Mouse (Mus musculus): ENCODE results near the gene Phlpp2. TPM values are rescaled to one million over a fixed set of nuclear protein-coding genes. Genes with fewer than 3 reads are reported as not detected.

Phlpp2 gene
- polyA plus RNA-seq, 1 experiment from 2014 or later: 3.2 TPM

DNA sequence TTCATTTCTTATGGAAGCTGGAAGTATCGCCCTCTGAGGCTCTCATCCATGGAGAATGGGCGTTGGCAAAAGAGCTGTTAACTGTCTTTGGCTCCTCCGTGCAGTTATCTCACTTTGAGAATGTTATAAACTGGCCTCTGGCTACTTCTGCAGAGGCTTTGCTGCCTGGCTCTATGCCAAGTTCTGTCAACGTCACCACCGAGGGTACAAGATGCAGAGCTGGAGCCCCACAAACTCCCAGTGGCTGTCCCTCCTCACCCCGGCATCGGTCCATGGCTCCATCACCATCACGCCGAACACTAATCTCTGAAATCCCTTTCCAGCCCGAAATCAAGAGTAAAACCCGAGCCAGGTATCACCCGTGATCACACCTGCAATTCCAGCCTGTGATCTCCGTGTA, 95.1 kb downstream of the Phlpp2 start:
- Histone ChIP-seq H3K9ac (no peak overlapping the region), H3K9me3 (replicated peaks) (no peaks in the 10 kb centered on the region), H3K4me2 (no peak overlapping the region), H3K27ac (replicated peaks) (no peak overlapping the region), H3K27me3 (peaks cover 66% of the 10 kb centered on the region), H3K4me1 (replicated peaks) (peaks cover 7% of the 10 kb centered on the region), H3K36me3 (replicated peaks) (no peaks in the 10 kb centered on the region), H3K4me3 (replicated peaks) (no peak overlapping the region)
- 59% methylated on average over 13 of the region's 13 CpGs for WGBS (ENCODE audit: insufficient replicate concordance)
- ATAC-seq (ENCODE audit: insufficient read depth): no peak

DNA sequence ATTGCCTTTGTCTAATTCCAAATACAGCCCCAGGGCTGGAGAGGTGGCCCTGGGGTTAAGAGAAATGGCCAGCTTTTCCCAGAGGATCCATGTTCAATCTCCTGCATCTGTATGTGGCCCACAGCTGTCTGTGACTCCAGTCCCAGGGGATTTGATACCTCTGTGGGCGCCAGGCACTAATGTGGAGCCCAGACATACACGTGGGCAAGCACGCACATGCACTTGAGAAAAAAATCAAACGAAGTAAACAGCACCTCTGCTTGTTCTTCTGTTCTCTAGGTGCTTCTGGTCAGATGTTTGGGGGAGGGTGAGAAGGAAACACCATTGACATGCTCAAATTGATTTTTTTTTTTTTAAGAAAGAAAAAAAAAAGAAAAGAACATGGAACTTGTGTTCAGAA, 95.8 kb downstream of the Phlpp2 start:
- WGBS (ENCODE audit: insufficient replicate concordance): 51% methylated on average over 4 of the region's 4 CpGs
- Histone ChIP-seq H3K9me3 (replicated peaks) (no peaks in the 10 kb centered on the region), H3K9ac (no peak overlapping the region), H3K4me2 (no peak overlapping the region), H3K27ac (replicated peaks) (no peak overlapping the region), H3K36me3 (replicated peaks) (no peaks in the 10 kb centered on the region), H3K4me1 (replicated peaks) (peaks cover 7% of the 10 kb centered on the region), H3K27me3 (peaks cover 67% of the 10 kb centered on the region), H3K4me3 (replicated peaks) (no peak overlapping the region)
- no peak for ATAC-seq (ENCODE audit: insufficient read depth)

DNA sequence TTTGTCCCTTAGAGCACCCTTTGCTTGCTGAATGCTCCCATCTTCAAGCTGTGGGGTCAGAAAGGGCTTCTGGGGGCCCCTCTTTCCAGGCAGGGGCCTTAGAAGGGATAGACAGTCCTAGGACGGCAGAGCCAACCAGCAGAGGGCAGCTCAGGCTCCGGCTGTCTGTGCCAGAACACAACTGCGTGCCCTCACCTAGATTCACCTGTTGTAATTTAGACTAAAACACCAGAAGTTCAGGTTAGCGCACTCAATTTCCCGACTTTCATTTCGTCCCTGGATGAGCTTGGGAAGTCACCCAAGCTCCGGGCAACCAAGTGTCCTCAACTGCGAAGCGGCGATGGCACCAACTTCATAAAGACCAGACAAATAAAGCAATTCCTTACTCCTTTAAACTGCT, 100.5 kb downstream of the Phlpp2 start:
- H3K4me2 ChIP-seq: no peak overlapping the region
- no peak for ATAC-seq (ENCODE audit: insufficient read depth)
- no peaks in the 10 kb centered on the region for H3K9me3 ChIP-seq (replicated peaks)
- H3K9ac ChIP-seq: no peak overlapping the region
- no peaks in the 10 kb centered on the region for H3K36me3 ChIP-seq (replicated peaks)
- H3K27ac ChIP-seq (replicated peaks): no peak overlapping the region
- WGBS (ENCODE audit: insufficient replicate concordance): 48% methylated on average over 10 of the region's 10 CpGs
- peaks cover 34% of the 10 kb centered on the region for H3K27me3 ChIP-seq
- no peak overlapping the region for H3K4me3 ChIP-seq (replicated peaks)
- no peaks in the 10 kb centered on the region for H3K4me1 ChIP-seq (replicated peaks)

DNA sequence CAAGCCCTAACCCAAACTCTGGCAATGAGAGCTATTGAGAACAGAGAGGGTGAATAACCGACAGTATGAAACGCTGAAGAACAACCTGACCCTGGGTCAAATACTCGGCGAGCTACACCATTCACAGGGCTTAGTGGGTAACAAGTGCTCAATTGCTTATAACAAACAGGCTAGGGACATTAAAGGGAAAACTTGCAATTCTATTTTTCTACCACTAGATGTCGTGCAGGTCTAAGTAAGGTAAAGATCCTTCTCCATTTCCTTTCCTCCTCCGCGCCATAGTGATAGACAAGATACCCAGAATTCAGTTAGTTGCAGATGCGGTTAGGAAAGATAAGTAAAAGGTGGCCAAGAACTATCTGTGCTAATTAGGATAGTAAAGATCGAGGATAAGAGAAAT, 102.0 kb downstream of the Phlpp2 start:
- H3K27ac ChIP-seq (replicated peaks): no peak overlapping the region
- no peak for ATAC-seq (ENCODE audit: insufficient read depth)

DNA sequence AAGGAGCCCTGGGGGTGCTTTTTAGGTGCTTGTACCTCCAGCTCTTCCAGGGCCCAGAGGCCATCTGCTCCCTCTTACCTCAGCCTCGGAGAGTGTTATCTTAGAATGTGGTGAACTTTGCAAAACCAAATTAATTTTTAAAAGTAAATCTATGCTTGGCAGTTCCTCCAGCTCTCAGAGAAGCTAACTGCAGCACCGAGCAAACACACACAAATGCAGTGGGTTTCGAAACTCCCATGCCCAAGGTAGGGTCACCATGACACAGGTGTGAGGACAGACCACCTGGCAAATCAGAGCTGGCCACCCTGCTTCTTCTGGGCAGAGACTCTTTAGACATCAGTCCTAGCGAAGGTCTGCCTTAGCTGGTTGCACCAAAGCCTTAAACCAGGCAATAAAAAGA, 104.6 kb downstream of the Phlpp2 start:
- no peak overlapping the region for H3K4me2 ChIP-seq
- peaks cover 22% of the 10 kb centered on the region for H3K27me3 ChIP-seq
- no peaks in the 10 kb centered on the region for H3K36me3 ChIP-seq (replicated peaks)
- 47% methylated on average over 4 of the region's 4 CpGs for WGBS (ENCODE audit: insufficient replicate concordance)
- no peaks in the 10 kb centered on the region for H3K4me1 ChIP-seq (replicated peaks)
- H3K9ac ChIP-seq: no peak overlapping the region
- no peak overlapping the region for H3K27ac ChIP-seq (replicated peaks)
- H3K9me3 ChIP-seq (replicated peaks): no peaks in the 10 kb centered on the region
- no peak for ATAC-seq (ENCODE audit: insufficient read depth)
- H3K4me3 ChIP-seq (replicated peaks): no peak overlapping the region

More for the DNA sequence above, 102.0 kb downstream of the Phlpp2 start:
- no peak overlapping the region for H3K9ac ChIP-seq
- no peaks in the 10 kb centered on the region for H3K9me3 ChIP-seq (replicated peaks)
- H3K4me1 ChIP-seq (replicated peaks): no peaks in the 10 kb centered on the region
- WGBS (ENCODE audit: insufficient replicate concordance): 3% methylated on average over 9 of the region's 9 CpGs
- no peak overlapping the region for H3K4me2 ChIP-seq
- no peaks in the 10 kb centered on the region for H3K36me3 ChIP-seq (replicated peaks)
- peaks cover 23% of the 10 kb centered on the region for H3K27me3 ChIP-seq
- H3K4me3 ChIP-seq (replicated peaks): no peak overlapping the region

DNA sequence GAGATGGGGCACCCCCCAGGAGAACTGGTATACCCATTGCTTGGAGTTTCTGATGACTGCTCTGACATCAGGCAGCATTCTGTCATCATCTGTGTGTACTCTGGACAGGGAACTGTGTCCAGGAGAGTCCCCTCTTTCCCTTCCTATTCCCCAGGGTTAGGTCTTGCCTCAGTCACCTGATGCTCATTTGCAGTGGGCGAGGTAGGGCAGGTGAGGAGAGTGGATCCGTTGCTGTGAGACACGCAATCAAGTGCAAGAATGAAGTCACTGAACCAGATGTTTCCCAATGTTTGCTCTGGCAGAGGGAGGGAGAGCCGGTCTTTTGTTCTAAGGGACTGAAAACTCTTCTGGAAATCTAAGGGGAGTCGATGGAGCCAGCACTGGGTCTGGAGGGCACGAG, 111.0 kb downstream of the Phlpp2 start:
- H3K4me1 ChIP-seq (replicated peaks): no peaks in the 10 kb centered on the region
- no peaks in the 10 kb centered on the region for H3K27me3 ChIP-seq
- no peaks in the 10 kb centered on the region for H3K9me3 ChIP-seq (replicated peaks)
- WGBS (ENCODE audit: insufficient replicate concordance): 53% methylated on average over 6 of the region's 6 CpGs
- no peak for ATAC-seq (ENCODE audit: insufficient read depth)
- H3K4me3 ChIP-seq (replicated peaks): no peak overlapping the region
- no peak overlapping the region for H3K9ac ChIP-seq
- no peaks in the 10 kb centered on the region for H3K36me3 ChIP-seq (replicated peaks)
- H3K4me2 ChIP-seq: no peak overlapping the region
- no peak overlapping the region for H3K27ac ChIP-seq (replicated peaks)

DNA sequence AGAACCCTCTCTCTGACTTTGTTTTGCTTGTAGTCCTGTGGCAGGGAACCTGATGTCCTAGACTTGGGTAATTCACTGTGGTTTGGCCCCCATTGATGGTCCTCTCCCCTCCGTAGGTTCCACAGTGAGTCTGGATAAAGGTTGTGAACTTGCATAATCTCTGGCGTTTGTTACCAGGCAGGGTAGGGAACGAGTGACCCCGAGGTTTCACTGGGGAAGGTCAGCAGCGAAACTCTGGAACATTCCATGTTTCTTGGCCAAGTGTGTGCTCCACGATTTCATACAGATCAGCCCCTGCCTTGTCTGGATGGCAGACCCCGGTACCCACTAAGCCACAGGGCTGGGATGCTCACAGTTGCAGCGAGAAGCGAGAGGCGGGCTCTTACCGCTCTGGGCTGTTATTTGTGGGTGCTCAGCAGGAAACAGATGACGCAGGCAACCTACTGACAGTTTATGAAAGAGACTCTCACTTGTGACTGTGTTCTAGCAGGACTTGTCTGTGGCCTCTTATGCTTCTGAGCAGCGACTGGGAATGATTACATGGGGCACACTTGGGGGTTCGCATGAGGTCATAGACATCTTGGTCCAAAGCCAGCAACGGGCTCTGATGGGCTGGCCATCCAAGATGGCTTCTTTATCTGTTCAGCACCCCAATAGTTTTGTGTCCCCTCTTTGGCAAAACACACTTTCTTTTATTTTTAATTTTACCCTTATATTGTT, 114.2 kb downstream of the Phlpp2 start:
- Histone ChIP-seq H3K27me3 (no peaks in the 10 kb centered on the region), H3K27ac (replicated peaks) (no peak overlapping the region), H3K4me3 (replicated peaks) (no peak overlapping the region), H3K4me2 (no peak overlapping the region), H3K4me1 (replicated peaks) (no peaks in the 10 kb centered on the region), H3K9me3 (replicated peaks) (no peaks in the 10 kb centered on the region), H3K36me3 (replicated peaks) (no peaks in the 10 kb centered on the region), H3K9ac (no peak overlapping the region)
- 51% methylated on average over 15 of the region's 15 CpGs for WGBS (ENCODE audit: insufficient replicate concordance)
- ATAC-seq (ENCODE audit: insufficient read depth): no peak

DNA sequence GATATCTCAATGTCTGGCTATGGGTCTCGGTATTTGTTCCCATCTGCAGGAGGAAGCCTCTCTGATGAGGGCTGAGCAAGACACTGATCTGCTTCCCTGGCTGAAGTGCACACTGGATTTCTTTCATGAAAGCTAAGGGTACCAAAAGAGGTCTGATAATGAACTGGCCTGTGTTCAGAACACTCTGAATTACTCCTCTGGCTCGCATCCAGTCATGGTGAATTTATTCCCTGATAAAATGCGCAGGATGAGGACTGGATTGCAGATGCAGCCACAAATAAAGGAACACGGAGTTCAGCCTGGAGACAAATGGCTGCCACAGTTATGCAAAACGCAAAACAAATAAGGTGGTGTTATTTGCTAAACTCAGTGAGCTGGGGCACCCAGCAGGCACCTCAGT, 115.6 kb downstream of the Phlpp2 start:
- no peak for ATAC-seq (ENCODE audit: insufficient read depth)
- Histone ChIP-seq H3K9ac (no peak overlapping the region), H3K4me2 (no peak overlapping the region), H3K4me1 (replicated peaks) (no peaks in the 10 kb centered on the region), H3K9me3 (replicated peaks) (no peaks in the 10 kb centered on the region), H3K4me3 (replicated peaks) (no peak overlapping the region), H3K36me3 (replicated peaks) (no peaks in the 10 kb centered on the region), H3K27me3 (no peaks in the 10 kb centered on the region), H3K27ac (replicated peaks) (no peak overlapping the region)
- 44% methylated on average over 5 of the region's 5 CpGs for WGBS (ENCODE audit: insufficient replicate concordance)

DNA sequence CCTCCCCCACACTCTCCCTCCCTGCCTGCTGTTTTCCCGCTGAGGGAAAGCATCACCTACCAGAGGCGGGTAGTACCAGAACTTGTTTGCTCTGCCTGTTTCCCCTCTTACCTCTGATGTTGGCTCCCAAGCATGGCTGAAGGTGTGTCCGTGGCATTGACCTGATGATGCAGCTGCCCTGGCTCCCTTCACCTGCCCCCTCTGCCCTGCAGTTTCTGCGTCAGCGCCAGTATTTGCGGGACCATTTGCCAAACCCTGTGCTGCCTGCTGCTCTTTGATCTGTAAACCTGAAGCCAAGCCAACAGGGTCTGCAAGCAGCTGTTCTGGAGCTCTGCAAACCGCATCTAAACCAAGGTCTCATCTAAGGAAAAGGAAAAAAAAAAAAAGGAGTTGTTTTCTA, 118.0 kb downstream of the Phlpp2 start:
- Histone ChIP-seq H3K4me2 (no peak overlapping the region), H3K9me3 (replicated peaks) (no peaks in the 10 kb centered on the region), H3K4me3 (replicated peaks) (no peak overlapping the region), H3K27ac (replicated peaks) (no peak overlapping the region), H3K9ac (no peak overlapping the region), H3K27me3 (no peaks in the 10 kb centered on the region), H3K36me3 (replicated peaks) (no peaks in the 10 kb centered on the region), H3K4me1 (replicated peaks) (no peaks in the 10 kb centered on the region)
- 44% methylated on average over 7 of the region's 7 CpGs for WGBS (ENCODE audit: insufficient replicate concordance)
- ATAC-seq (ENCODE audit: insufficient read depth): no peak

DNA sequence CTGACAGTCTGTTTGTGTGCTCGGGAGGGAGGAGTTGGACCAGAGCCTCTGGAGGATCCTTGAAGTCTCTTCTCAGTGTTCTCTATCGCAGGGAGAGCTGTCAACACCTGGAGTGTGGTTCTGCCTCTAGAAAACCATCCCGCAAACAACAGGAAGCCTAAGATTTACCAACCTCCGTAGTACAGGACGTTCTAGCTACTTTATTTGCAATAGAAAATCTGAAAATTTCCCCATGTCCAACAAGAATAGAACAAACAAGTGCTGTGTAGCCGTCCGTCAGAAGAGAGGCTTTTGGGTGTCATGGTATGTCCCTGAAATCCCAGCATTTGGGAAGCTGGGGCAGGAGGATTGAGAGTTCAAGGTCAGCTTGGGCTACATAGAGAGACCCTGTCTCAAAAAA, 119.4 kb downstream of the Phlpp2 start:
- H3K9ac ChIP-seq: no peak overlapping the region
- no peak overlapping the region for H3K27ac ChIP-seq (replicated peaks)
- H3K36me3 ChIP-seq (replicated peaks): no peaks in the 10 kb centered on the region
- no peak overlapping the region for H3K4me3 ChIP-seq (replicated peaks)
- H3K9me3 ChIP-seq (replicated peaks): no peaks in the 10 kb centered on the region
- WGBS (ENCODE audit: insufficient replicate concordance): 63% methylated on average over 7 of the region's 7 CpGs
- H3K4me2 ChIP-seq: no peak overlapping the region
- no peaks in the 10 kb centered on the region for H3K4me1 ChIP-seq (replicated peaks)
- ATAC-seq (ENCODE audit: insufficient read depth): no peak
- H3K27me3 ChIP-seq: no peaks in the 10 kb centered on the region

DNA sequence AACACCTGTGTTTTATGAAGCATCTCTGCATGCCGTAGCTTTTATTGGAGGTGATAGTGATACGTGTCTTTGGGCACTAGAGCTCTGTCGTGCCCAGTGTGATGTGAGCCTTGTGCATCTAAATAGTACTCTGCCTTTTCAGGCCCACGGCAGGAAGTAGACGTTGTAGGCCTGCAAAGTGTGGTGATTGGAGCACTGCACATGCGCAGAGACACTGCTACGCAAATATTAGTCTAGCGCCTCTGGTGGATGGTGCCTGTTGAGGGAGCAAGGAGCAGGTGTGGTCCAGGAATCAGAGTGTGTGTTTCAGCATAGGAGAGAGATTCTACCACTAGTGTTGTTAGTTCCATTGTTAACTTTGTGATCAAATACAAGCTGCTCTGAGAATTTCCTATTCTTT, 120.8 kb downstream of the Phlpp2 start:
- ATAC-seq (ENCODE audit: insufficient read depth): no peak
- H3K27me3 ChIP-seq: no peaks in the 10 kb centered on the region
- H3K4me3 ChIP-seq (replicated peaks): no peak overlapping the region
- WGBS (ENCODE audit: insufficient replicate concordance): 72% methylated on average over 8 of the region's 8 CpGs
- H3K9me3 ChIP-seq (replicated peaks): no peaks in the 10 kb centered on the region
- no peak overlapping the region for H3K27ac ChIP-seq (replicated peaks)
- no peaks in the 10 kb centered on the region for H3K4me1 ChIP-seq (replicated peaks)
- H3K9ac ChIP-seq: no peak overlapping the region
- no peak overlapping the region for H3K4me2 ChIP-seq
- H3K36me3 ChIP-seq (replicated peaks): no peaks in the 10 kb centered on the region

DNA sequence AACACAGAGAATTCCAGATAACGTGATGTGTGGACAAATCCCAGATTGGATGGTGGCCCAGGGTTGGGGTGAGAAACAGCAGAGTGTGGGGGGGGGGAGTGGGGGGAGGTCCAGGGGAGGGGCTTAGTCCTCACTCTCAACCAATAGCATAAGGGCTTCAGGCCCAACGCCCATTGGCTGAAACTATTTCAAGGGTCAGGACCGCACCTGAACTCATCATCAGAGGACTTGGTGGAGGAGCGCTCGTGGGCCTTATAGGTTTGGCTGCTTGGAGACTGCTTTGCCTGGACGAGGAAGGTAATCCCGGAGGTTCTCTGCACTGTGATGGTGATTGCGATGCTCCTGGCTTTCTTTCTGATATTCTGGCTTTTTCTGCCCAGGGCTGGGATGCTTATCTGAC, 121.9 kb downstream of the Phlpp2 start, which contains the start of gene Tat:
Gene Tat (plus strand): TSS at position 214 of the 400 bp plus-strand sequence.
- Histone ChIP-seq H3K9me3 (replicated peaks) (no peaks in the 10 kb centered on the region), H3K4me1 (replicated peaks) (no peaks in the 10 kb centered on the region), H3K4me3 (replicated peaks) (no peak within 1 kb of the TSS), H3K27me3 (no peaks in the 10 kb centered on the region), H3K9ac (no peak within 1 kb of the TSS), H3K36me3 (replicated peaks) (no peaks in the 10 kb centered on the region), H3K27ac (replicated peaks) (no peak within 1 kb of the TSS), H3K4me2 (no peak within 1 kb of the TSS)
- ATAC-seq (ENCODE audit: insufficient read depth): no peak
- 67% methylated on average over 8 of the region's 8 CpGs for WGBS (ENCODE audit: insufficient replicate concordance)
